Mouse (Mus musculus) intestine, postnatal 0 days (tissue): ENCODE results near the gene Litaf. TPM values are rescaled to one million over a fixed set of nuclear protein-coding genes. Genes with fewer than 3 reads are reported as not detected.

ENCODE experiments used
- ATAC-seq: fragments of 200-750 bp; cut with Nextera tagmentation; 2 replicates; pipeline ENCODE4 v1.8.0; 2017; ENCODE audit warnings: mild to moderate bottlenecking, moderate TSS enrichment, moderate library complexity
- H3K27ac ChIP-seq: fragments of 300-500 bp; sonication (generic); 2 replicates; pipeline ENCODE4 v1.5.1; 2014; ENCODE audit warnings: mild to moderate bottlenecking, low read depth, low read length, moderate library complexity
- H3K27me3 ChIP-seq: fragments of 300-500 bp; sonication (generic); replicated peaks from 2 replicates; pipeline ENCODE4 v1.6.1; 2014; ENCODE audit warnings: low read length, mixed read lengths; ENCODE audit not compliant: control insufficient read depth, insufficient read depth
- H3K36me3 ChIP-seq: fragments of 300-500 bp; sonication (generic); 2 replicates; pipeline ENCODE4 v1.6.1; 2014; ENCODE audit warnings: mild to moderate bottlenecking, moderate library complexity; ENCODE audit not compliant: control insufficient read depth, insufficient read depth
- H3K4me1 ChIP-seq: fragments of 300-500 bp; sonication (generic); replicated peaks from 2 replicates; pipeline ENCODE4 v1.6.1; 2014; ENCODE audit warnings: antibody characterized with exemption, low read length, mixed read lengths; ENCODE audit not compliant: control insufficient read depth, insufficient read depth
- H3K4me2 ChIP-seq: fragments of 300-500 bp; sonication (generic); replicated peaks from 2 replicates; pipeline ENCODE4 v1.6.1; 2014; ENCODE audit warnings: low read depth, mild to moderate bottlenecking, moderate library complexity
- H3K4me3 ChIP-seq: fragments of 300-500 bp; sonication (generic); 2 replicates; pipeline ENCODE4 v1.5.1; 2014; ENCODE audit warnings: low read depth, low read length
- H3K9ac ChIP-seq: fragments of 300-500 bp; sonication (generic); 2 replicates; pipeline ENCODE4 v1.6.1; 2014; ENCODE audit warnings: mild to moderate bottlenecking, low read depth, low read length
- H3K9me3 ChIP-seq: fragments of 300-500 bp; sonication (generic); 2 replicates; pipeline ENCODE4 v1.6.1; 2016; ENCODE audit warnings: mixed run types; ENCODE audit not compliant: control insufficient read depth
- CTCF ChIP-seq: sonication (generic); IDR thresholded peaks from 2 replicates; pipeline ENCODE4 v1.5.1; 2016; ENCODE audit warnings: low read depth, mild to moderate bottlenecking, control low read depth, antibody characterized with exemption, moderate library complexity
- WGBS: fragments of 180-500 bp; shearing (Covaris S2); extraction: QIAGEN DNeasy Blood & Tissue Kit; methylation state at CpG from one replicate; pipeline ENCODE4 v1.1.7; 2014; 5-methylcytosine and 5-hydroxymethylcytosine counted together
- polyA plus RNA-seq: library from polyadenylated mRNA; unstranded; fragments of >200 nt; fragmentation: Nextera tagmentation; extraction: Ambion mirVana; gene quantifications from 2 replicates; pipeline ENCODE4 v1.2.1, GENCODE M21; 2015

Gene Litaf
- polyA plus RNA-seq, 1 experiment from 2014 or later: 168 TPM

DNA sequence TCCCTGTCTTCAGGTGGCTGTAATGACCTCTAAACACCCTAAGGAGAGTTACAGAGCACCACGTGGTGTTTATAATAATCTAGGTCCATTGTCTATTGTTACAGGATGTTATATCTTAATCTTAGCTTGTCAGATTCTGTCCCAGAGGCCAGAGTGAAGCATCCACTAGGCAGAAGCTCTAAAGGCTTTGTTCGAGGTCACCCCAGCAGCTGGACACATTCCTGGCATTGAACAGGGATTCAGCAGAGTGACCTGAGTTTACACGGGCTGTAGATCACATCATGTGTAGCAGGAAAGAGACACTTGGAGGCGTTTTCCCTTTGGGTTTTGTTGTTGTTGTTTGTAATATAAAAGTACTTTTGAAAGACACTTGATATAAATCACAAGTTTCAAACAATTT, 26.1 kb upstream of the Litaf start:
- no peak for ATAC-seq
- 56% methylated on average over 4 of the region's 4 CpGs for WGBS

DNA sequence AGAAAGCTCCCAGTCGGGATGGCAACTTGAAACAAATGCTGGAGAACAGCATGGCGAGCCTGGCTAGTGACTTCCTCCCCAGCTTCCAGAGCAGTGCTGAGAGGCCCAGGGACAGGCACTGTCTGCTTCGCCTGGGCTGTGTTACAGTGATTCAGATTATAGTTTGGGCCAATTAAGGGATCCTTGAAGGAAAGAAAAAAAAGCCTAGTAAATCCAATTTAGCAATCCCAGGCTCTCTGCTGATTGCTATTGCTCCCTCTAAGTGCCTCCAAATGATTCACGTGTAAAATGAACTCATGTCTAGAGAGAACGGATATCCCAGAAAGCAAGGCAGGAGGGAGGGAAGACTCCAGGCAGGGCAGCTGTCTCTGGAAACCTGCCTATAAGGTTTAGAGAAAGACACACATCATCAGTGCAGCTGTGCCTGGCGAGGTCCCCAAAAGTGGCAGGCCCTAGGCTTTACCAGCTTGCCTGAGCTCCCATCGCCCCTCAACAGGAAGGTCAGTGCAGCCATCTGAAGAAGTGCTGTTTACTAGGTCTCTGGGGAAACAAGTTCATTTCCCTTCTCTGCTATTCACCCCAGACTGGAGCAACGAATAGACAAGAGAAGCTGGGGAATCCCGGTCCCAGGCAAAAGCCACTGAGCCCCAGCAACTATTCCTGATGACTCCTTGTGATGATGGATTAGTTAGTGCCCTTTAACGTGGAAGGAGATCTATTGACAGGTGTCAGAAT, 25.0 kb upstream of the Litaf start:
- Histone ChIP-seq H3K9ac (no peak overlapping the region), H3K36me3 (peaks cover 68% of the 10 kb centered on the region), H3K27me3 (no peaks in the 10 kb centered on the region), H3K27ac (no peak overlapping the region), H3K4me2 (no peak overlapping the region), H3K9me3 (no peaks in the 10 kb centered on the region), H3K4me1 (no peaks in the 10 kb centered on the region), H3K4me3 (no peak overlapping the region)
- no peak for TF ChIP-seq CTCF
- no peak for ATAC-seq
- WGBS: 79% methylated on average over 10 of the region's 10 CpGs

More for the DNA sequence above, 26.1 kb upstream of the Litaf start:
- Histone ChIP-seq H3K9me3 (no peaks in the 10 kb centered on the region), H3K36me3 (peaks cover 68% of the 10 kb centered on the region), H3K27ac (no peak overlapping the region), H3K4me3 (no peak overlapping the region), H3K4me2 (no peak overlapping the region), H3K4me1 (no peaks in the 10 kb centered on the region), H3K9ac (no peak overlapping the region), H3K27me3 (no peaks in the 10 kb centered on the region)
- no peak for TF ChIP-seq CTCF

DNA sequence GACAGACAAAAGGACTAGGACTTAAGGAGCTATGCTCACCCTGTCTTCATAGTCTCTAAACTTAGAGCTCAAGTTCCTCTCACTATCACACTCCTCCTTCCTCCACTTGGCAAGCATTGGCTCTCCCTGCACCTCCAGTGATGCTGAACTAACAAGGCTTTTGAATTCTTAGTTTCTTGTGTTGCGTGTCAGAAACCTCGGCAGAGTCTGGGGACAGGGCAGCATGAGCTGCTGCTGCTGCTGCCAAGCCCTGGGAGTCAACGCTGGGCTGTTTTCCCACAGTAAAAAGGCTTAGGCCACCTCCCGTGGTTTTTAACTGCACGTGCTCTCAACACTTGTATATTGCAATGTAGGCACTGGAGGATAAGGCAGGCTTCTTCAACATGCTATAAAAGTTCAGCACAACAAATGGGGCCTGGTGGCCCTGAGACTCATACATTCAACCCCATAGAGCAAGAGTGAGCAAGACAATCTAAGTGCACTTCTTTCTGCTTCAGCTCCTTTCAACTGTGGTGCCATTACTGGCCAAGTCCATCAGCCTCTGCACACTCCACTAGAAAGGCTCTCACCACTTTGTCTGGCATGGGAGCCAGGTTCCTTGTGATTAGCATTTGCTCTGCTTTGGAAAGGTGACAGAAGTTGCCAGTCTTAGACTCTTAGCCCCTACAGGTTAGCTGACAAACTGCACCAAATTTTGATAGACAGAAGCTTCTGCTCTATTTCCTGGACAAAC, 21.1 kb upstream of the Litaf start:
- TF ChIP-seq CTCF: peak; percentile 37
- WGBS: 90% methylated on average over 5 of the region's 5 CpGs
- Histone ChIP-seq H3K27ac (no peak overlapping the region), H3K4me3 (no peak overlapping the region), H3K9ac (no peak overlapping the region), H3K4me2 (no peak overlapping the region), H3K36me3 (peaks cover 79% of the 10 kb centered on the region), H3K27me3 (no peaks in the 10 kb centered on the region), H3K9me3 (no peaks in the 10 kb centered on the region), H3K4me1 (no peaks in the 10 kb centered on the region)
- no peak for ATAC-seq

DNA sequence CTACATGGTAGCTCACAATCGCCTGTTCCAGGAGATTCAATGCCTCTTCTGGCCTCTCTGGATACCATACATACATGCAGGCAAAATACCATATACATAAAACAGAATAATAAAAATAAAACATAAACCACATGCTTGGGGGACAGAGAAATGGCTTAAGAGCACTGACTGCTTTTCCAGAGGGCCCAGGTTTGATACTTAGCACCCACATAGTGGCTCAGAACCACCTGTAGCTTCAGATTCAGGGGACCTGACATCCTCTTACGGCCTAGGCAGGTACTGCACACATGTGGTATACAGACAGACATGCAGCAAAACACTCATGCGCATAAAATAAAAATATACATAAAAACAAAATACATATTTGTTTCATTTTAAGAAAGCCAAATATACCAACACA, 20.3 kb upstream of the Litaf start:
- Histone ChIP-seq H3K4me2 (no peak overlapping the region), H3K4me1 (no peaks in the 10 kb centered on the region), H3K9me3 (no peaks in the 10 kb centered on the region), H3K27me3 (no peaks in the 10 kb centered on the region), H3K4me3 (no peak overlapping the region), H3K9ac (no peak overlapping the region), H3K36me3 (peaks cover 75% of the 10 kb centered on the region), H3K27ac (no peak overlapping the region)
- 96% methylated on average over 3 of the region's 3 CpGs for WGBS
- no peak for ATAC-seq
- no peak for TF ChIP-seq CTCF

DNA sequence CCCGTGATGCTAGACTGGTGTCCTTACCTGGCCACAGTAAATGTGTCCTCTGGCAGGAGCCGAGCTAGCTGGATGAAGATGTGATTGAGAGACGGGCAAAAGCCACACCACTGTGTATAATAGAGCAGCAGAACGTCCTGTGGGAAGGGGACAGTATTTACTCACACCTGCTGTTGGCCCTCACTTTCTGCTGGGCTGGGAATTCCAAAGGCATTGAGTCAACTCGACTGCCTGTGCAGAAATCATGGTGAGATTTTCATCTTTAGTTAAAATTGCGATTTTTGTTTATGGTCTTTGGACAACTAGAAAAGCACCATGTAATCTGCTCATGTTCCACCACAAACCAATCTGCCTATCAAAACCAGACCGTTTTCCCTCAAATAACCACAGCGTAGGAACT, 18.2 kb upstream of the Litaf start:
- Histone ChIP-seq H3K27me3 (no peaks in the 10 kb centered on the region), H3K4me2 (no peak overlapping the region), H3K4me3 (no peak overlapping the region), H3K9ac (no peak overlapping the region), H3K4me1 (no peaks in the 10 kb centered on the region), H3K9me3 (no peaks in the 10 kb centered on the region), H3K36me3 (peaks cover 76% of the 10 kb centered on the region), H3K27ac (no peak overlapping the region)
- 92% methylated on average over 8 of the region's 8 CpGs for WGBS
- no peak for TF ChIP-seq CTCF
- no peak for ATAC-seq

DNA sequence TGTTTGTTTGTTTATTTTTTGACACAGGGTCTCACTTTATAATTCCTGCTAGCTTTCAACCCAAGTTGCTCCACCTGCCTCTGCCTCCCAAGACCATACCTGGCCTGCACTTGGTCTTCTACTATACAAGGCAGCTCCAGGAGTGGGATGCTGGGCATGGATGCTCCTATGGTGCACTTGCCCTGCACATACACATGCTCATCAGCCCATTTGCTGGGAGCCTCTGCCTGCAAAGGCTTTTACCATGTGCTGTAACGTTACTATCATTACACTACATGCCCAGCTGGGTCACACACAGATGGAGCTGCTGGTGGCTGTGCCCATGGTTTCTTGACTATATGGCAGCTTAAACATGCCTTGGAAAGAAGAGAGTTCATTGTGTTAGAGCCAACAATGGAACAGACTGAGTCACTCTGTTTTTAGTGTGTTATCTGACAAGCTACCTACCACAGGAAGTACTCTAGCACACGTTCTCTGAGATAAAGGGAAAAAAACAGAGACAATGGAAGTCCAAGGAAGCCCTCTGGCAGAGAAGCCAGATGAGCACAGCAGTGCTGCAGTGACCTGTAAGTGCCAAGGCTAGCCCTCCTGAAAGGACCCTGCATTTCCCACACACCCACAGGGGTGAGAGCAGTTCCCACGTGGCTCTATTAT, 12.4 kb upstream of the Litaf start:
- H3K4me1 ChIP-seq: no peaks in the 10 kb centered on the region
- no peak overlapping the region for H3K4me3 ChIP-seq
- whole genome bisulfite sequencing: 60% methylated on average over 3 of the region's 3 CpGs
- no peak for TF ChIP-seq CTCF
- H3K36me3 ChIP-seq: peaks cover 83% of the 10 kb centered on the region
- H3K4me2 ChIP-seq: no peak overlapping the region
- ATAC-seq: no peak
- no peak overlapping the region for H3K9ac ChIP-seq
- H3K27me3 ChIP-seq: no peaks in the 10 kb centered on the region
- H3K9me3 ChIP-seq: no peaks in the 10 kb centered on the region
- no peak overlapping the region for H3K27ac ChIP-seq
